Mouse (Mus musculus): ENCODE data around the gene Slc7a10. TPM values are rescaled to one million over a fixed set of nuclear protein-coding genes. Genes with fewer than 3 reads are reported as not detected.

Gene Slc7a10
- polyA plus RNA-seq, 1 experiment from 2014 or later, result 45.2 TPM

- WGBS, result 80% methylated on average over 15 of the region's 15 CpGs
- H3K4me2 ChIP-seq (ENCODE audit: low read length), result no peak overlapping the region
- no peak overlapping the region for H3K4me3 ChIP-seq (ENCODE audit: low read length)
- no peak overlapping the region for H3K27ac ChIP-seq (ENCODE audit: low read depth, low read length)
- ATAC-seq, result no peak
- no peaks in the 10 kb centered on the region for H3K27me3 ChIP-seq (replicated peaks; ENCODE audit: control insufficient read depth, insufficient read depth, low read length)
- no peak overlapping the region for H3K9ac ChIP-seq (ENCODE audit: low read depth, low read length)
- H3K36me3 ChIP-seq (ENCODE audit: control insufficient read depth, insufficient read depth, low read length), result no peaks in the 10 kb centered on the region
- H3K9me3 ChIP-seq (ENCODE audit: control insufficient read depth, low read length), result no peaks in the 10 kb centered on the region
- no peaks in the 10 kb centered on the region for H3K4me1 ChIP-seq (ENCODE audit: control insufficient read depth, insufficient read depth, low read depth, low read length)
These were observed 36.4 kb upstream of the Slc7a10 start for GRCm38 (mm10) chr7:35149616-35150433.

- 92% methylated on average over 5 of the region's 5 CpGs for WGBS
- no peak for ATAC-seq
- H3K9ac ChIP-seq (ENCODE audit: low read depth, low read length), result no peak overlapping the region
- H3K4me2 ChIP-seq (ENCODE audit: low read length), result no peak overlapping the region
- H3K9me3 ChIP-seq (ENCODE audit: control insufficient read depth, low read length), result no peaks in the 10 kb centered on the region
- no peaks in the 10 kb centered on the region for H3K27me3 ChIP-seq (replicated peaks; ENCODE audit: control insufficient read depth, insufficient read depth, low read length)
- H3K4me3 ChIP-seq (ENCODE audit: low read length), result no peak overlapping the region
- H3K27ac ChIP-seq (ENCODE audit: low read depth, low read length), result no peak overlapping the region
- H3K36me3 ChIP-seq (ENCODE audit: control insufficient read depth, insufficient read depth, low read length), result no peaks in the 10 kb centered on the region
- no peaks in the 10 kb centered on the region for H3K4me1 ChIP-seq (ENCODE audit: control insufficient read depth, insufficient read depth, low read depth, low read length)
These were observed 35.3 kb upstream of the Slc7a10 start for GRCm38 (mm10) chr7:35150860-35151259.

- no peak overlapping the region for H3K9ac ChIP-seq (ENCODE audit: low read depth, low read length)
- no peaks in the 10 kb centered on the region for H3K9me3 ChIP-seq (ENCODE audit: control insufficient read depth, low read length)
- 86% methylated on average over 12 of the region's 12 CpGs for WGBS
- no peaks in the 10 kb centered on the region for H3K4me1 ChIP-seq (ENCODE audit: control insufficient read depth, insufficient read depth, low read depth, low read length)
- no peaks in the 10 kb centered on the region for H3K36me3 ChIP-seq (ENCODE audit: control insufficient read depth, insufficient read depth, low read length)
- no peak for ATAC-seq
- H3K27ac ChIP-seq (ENCODE audit: low read depth, low read length), result no peak overlapping the region
- no peak overlapping the region for H3K4me2 ChIP-seq (ENCODE audit: low read length)
- H3K27me3 ChIP-seq (replicated peaks; ENCODE audit: control insufficient read depth, insufficient read depth, low read length), result no peaks in the 10 kb centered on the region
- no peak overlapping the region for H3K4me3 ChIP-seq (ENCODE audit: low read length)
These were observed 31.7 kb upstream of the Slc7a10 start for GRCm38 (mm10) chr7:35154449-35154848.

- Histone ChIP-seq H3K4me1 (ENCODE audit: control insufficient read depth, insufficient read depth, low read depth, low read length) (no peaks in the 10 kb centered on the region), H3K9me3 (ENCODE audit: control insufficient read depth, low read length) (no peaks in the 10 kb centered on the region), H3K36me3 (ENCODE audit: control insufficient read depth, insufficient read depth, low read length) (no peaks in the 10 kb centered on the region), H3K9ac (ENCODE audit: low read depth, low read length) (no peak overlapping the region), H3K27ac (ENCODE audit: low read depth, low read length) (no peak overlapping the region), H3K4me3 (ENCODE audit: low read length) (no peak overlapping the region), H3K4me2 (ENCODE audit: low read length) (no peak overlapping the region), H3K27me3 (replicated peaks; ENCODE audit: control insufficient read depth, insufficient read depth, low read length) (no peaks in the 10 kb centered on the region)
- ATAC-seq, result no peak
- 77% methylated on average over 16 of the region's 16 CpGs for WGBS
These were observed 29.4 kb upstream of the Slc7a10 start for GRCm38 (mm10) chr7:35156561-35157477.

- Histone ChIP-seq H3K4me2 (ENCODE audit: low read length) (no peak overlapping the region), H3K4me3 (ENCODE audit: low read length) (no peak overlapping the region), H3K4me1 (ENCODE audit: control insufficient read depth, insufficient read depth, low read depth, low read length) (no peaks in the 10 kb centered on the region), H3K9me3 (ENCODE audit: control insufficient read depth, low read length) (no peaks in the 10 kb centered on the region), H3K27me3 (replicated peaks; ENCODE audit: control insufficient read depth, insufficient read depth, low read length) (no peaks in the 10 kb centered on the region), H3K27ac (ENCODE audit: low read depth, low read length) (no peak overlapping the region), H3K36me3 (ENCODE audit: control insufficient read depth, insufficient read depth, low read length) (no peaks in the 10 kb centered on the region), H3K9ac (ENCODE audit: low read depth, low read length) (no peak overlapping the region)
- 71% methylated on average over 3 of the region's 3 CpGs for WGBS
- no peak for ATAC-seq
These were observed 28.7 kb upstream of the Slc7a10 start for GRCm38 (mm10) chr7:35157512-35157911.

- H3K4me1 ChIP-seq (ENCODE audit: control insufficient read depth, insufficient read depth, low read depth, low read length), result no peaks in the 10 kb centered on the region
- H3K9ac ChIP-seq (ENCODE audit: low read depth, low read length), result no peak overlapping the region
- no peaks in the 10 kb centered on the region for H3K9me3 ChIP-seq (ENCODE audit: control insufficient read depth, low read length)
- 85% methylated on average over 6 of the region's 6 CpGs for WGBS
- no peaks in the 10 kb centered on the region for H3K36me3 ChIP-seq (ENCODE audit: control insufficient read depth, insufficient read depth, low read length)
- H3K27ac ChIP-seq (ENCODE audit: low read depth, low read length), result no peak overlapping the region
- H3K4me2 ChIP-seq (ENCODE audit: low read length), result no peak overlapping the region
- H3K27me3 ChIP-seq (replicated peaks; ENCODE audit: control insufficient read depth, insufficient read depth, low read length), result no peaks in the 10 kb centered on the region
- no peak for ATAC-seq
- H3K4me3 ChIP-seq (ENCODE audit: low read length), result no peak overlapping the region
These were observed 23.7 kb upstream of the Slc7a10 start for GRCm38 (mm10) chr7:35162443-35162842.

GRCm38 (mm10) chr7:35163600-35163999, 22.6 kb upstream of the Slc7a10 start:
- no peak for ATAC-seq
- Histone ChIP-seq H3K4me3 (ENCODE audit: low read length) (no peak overlapping the region), H3K4me1 (ENCODE audit: control insufficient read depth, insufficient read depth, low read depth, low read length) (no peaks in the 10 kb centered on the region), H3K27ac (ENCODE audit: low read depth, low read length) (no peak overlapping the region), H3K9me3 (ENCODE audit: control insufficient read depth, low read length) (no peaks in the 10 kb centered on the region), H3K9ac (ENCODE audit: low read depth, low read length) (no peak overlapping the region), H3K4me2 (ENCODE audit: low read length) (no peak overlapping the region), H3K27me3 (replicated peaks; ENCODE audit: control insufficient read depth, insufficient read depth, low read length) (no peaks in the 10 kb centered on the region), H3K36me3 (ENCODE audit: control insufficient read depth, insufficient read depth, low read length) (no peaks in the 10 kb centered on the region)
- WGBS, result 69% methylated on average over 7 of the region's 7 CpGs

- no peak overlapping the region for H3K27ac ChIP-seq (ENCODE audit: low read depth, low read length)
- H3K4me3 ChIP-seq (ENCODE audit: low read length), result no peak overlapping the region
- no peak for ATAC-seq
- no peaks in the 10 kb centered on the region; the same call in 1 of the 2 replicates for H3K27me3 ChIP-seq (replicated peaks; ENCODE audit: control insufficient read depth, insufficient read depth, low read length)
- no peaks in the 10 kb centered on the region for H3K9me3 ChIP-seq (ENCODE audit: control insufficient read depth, low read length)
- H3K36me3 ChIP-seq (ENCODE audit: control insufficient read depth, insufficient read depth, low read length), result no peaks in the 10 kb centered on the region
- 83% methylated on average over 6 of the region's 6 CpGs for WGBS
- no peak overlapping the region for H3K9ac ChIP-seq (ENCODE audit: low read depth, low read length)
- no peaks in the 10 kb centered on the region for H3K4me1 ChIP-seq (ENCODE audit: control insufficient read depth, insufficient read depth, low read depth, low read length)
- no peak overlapping the region for H3K4me2 ChIP-seq (ENCODE audit: low read length)
These were observed 22.1 kb upstream of the Slc7a10 start for GRCm38 (mm10) chr7:35164131-35164530.

GRCm38 (mm10) chr7:35166988-35167387, 19.2 kb upstream of the Slc7a10 start:
- H3K4me3 ChIP-seq (ENCODE audit: low read length), result no peak overlapping the region
- H3K4me2 ChIP-seq (ENCODE audit: low read length), result no peak overlapping the region
- 88% methylated on average over 5 of the region's 5 CpGs for WGBS
- H3K9me3 ChIP-seq (ENCODE audit: control insufficient read depth, low read length), result no peaks in the 10 kb centered on the region
- H3K27ac ChIP-seq (ENCODE audit: low read depth, low read length), result no peak overlapping the region
- H3K36me3 ChIP-seq (ENCODE audit: control insufficient read depth, insufficient read depth, low read length), result no peaks in the 10 kb centered on the region
- H3K27me3 ChIP-seq (replicated peaks; ENCODE audit: control insufficient read depth, insufficient read depth, low read length), result peaks cover 4% of the 10 kb centered on the region; the same call in 1 of the 2 replicates
- no peak for ATAC-seq
- peaks cover 3% of the 10 kb centered on the region; the same call in 1 of the 2 replicates for H3K4me1 ChIP-seq (ENCODE audit: control insufficient read depth, insufficient read depth, low read depth, low read length)
- H3K9ac ChIP-seq (ENCODE audit: low read depth, low read length), result no peak overlapping the region

Data from hindbrain, embryonic 16.5 days (tissue).